Mouse (Mus musculus) cerebellum, postnatal 14 days (tissue): Measurements from ENCODE around the gene 4933406M09Rik.

Experiments used
- DNase-seq, 2 experiments: peaks; one replicate each; pipeline ENCODE4 v3.0.0; 2021; ENCODE audit warnings: mixed read lengths in 2 of 2

The 4933406M09Rik gene

GRCm38 (mm10) chr1:134385666-134386065 is at the start of gene 4933406M09Rik:
4933406M09Rik (plus strand) TSS chr1:134385940.
- no peak for DNase-seq

DNA sequence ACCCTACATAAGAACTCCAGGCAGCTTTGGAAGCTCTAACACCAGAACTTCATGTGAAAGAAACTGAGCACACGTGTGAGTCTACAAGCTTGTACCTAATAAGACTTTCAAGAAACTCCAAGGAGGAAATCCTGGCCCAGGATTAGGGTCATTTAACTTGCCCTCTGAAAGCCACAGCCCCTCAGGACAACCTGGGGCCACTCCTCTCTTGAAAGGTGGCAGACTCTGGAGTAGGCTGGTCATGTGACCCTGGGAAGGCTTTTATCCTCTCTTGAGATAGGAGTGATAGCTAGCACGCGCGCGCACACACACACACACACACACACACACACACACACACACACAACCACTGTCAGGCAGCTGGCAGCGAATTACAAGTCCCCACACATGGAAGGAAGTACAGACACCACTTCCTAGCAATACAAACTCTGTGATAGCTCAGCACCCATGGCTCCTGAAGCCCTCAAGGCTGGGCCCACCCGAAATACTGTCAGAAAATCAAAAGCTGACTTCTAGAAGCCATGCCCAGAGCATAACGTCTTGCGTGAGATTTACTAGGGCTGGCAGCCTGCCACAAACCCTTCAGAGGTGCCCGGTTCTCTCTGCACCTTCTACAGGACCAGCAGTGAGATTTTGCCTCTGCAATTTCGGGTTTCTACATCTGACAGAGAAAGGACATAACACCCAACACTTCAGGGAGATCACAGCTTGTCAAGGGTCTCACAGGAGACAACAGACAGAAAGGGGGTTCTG is 48.6 kb upstream of the 4933406M09Rik start:
- peak; percentile 57 to 65 for DNase-seq

DNA sequence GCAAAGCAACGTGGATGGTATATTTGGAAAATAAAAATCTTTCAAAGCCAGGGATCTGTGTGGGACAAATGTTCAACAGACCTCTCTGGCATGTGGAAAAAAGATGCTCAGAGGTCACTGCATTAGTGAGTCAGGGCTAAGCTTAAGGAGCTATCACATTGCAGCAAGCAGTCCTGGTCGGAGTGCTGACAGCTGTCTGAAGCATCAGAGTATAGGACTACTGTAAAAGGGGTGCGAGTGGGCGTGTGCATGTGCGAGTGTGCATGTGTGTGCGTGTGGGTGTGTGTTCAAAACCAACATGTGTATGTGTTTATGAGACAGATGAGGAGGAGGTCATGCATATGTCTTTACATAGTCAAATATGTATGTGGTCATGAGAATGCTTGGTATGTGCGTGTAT is 46.6 kb upstream of the 4933406M09Rik start:
- no peak for DNase-seq

- no peak for DNase-seq
These were observed 45.8 kb upstream of the 4933406M09Rik start for GRCm38 (mm10) chr1:134339757-134340619.

GRCm38 (mm10) chr1:134341641-134342277 is 44.0 kb upstream of the 4933406M09Rik start:
- no peak for DNase-seq

GRCm38 (mm10) chr1:134342278-134342664 is 43.5 kb upstream of the 4933406M09Rik start:
- DNase-seq = peak in 1 of 2 experiments; percentile 75

DNA sequence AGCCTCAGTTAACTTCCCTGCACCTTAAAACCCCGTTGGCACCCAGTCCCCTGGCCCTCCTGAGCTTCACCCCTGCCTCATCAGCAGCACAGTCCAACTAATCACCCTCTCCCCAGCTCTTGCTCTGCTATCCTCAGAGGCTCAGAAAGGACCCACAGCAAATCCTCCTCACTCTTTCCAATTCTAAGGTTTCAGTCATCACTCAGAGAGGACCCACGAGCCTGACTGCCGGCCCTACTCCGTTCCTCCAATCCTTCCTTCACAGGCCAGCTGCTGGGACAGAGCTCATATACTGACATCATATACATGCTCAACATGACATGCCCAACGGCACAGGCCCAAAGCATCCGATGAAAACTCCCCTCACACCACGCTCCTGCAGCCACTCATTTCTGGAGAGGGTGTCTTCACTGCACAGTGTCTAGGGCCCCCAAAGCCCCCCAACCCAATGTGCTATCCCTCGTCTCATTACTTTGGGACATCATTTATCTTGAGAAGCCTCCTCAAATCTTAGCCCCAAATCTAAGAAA is 42.9 kb upstream of the 4933406M09Rik start:
- DNase-seq = no peak

GRCm38 (mm10) chr1:134343567-134343966 is 42.2 kb upstream of the 4933406M09Rik start:
- peak in 1 of 2 experiments; percentile 70 for DNase-seq

DNA sequence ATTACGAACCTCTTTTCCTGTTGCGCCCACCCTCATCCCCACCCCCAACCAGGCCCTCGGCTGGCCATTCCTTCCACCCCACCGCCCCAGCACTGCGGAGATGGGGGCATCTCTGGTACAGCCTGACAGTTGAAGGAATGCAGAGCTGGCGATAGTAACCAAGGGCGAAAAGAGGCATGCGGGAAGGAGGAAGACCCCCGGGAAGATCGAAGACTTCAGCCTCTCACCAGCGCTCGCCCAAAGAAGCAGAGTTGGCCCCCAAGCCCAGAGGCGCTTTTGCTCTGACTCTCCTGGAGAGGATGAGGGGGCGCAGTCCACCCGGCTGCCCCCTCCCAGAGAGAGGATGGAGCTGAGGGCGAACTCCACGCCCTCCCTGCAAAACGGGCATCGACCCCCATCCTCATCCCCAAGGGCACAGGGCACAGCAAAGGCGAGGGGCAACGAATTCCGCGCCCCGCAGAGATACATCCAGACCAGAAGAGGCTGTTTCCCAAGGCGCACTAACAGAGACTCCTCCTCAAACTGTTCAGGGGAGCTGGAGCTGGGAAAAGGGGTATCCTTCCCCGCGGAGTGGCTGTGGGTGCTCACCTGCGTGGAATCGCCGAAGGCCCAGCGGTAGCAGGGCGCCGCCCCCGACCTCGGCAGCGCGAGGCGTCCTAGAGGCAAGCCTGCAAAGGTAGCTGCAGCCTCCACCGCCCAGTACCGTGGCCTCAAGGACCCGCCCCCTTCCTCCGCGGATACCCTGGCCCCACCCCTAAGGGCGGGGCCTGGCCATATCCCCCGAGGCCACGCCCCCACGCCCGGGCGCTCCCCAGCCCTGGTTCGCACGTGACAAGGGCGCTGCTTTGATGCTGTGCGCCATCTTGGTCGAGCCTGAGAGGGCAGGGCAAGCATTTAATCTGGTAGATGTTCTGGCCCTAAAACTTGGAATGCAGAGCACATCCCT is 41.5 kb upstream of the 4933406M09Rik start:
- DNase-seq = peak; percentile 97 to 98

DNA sequence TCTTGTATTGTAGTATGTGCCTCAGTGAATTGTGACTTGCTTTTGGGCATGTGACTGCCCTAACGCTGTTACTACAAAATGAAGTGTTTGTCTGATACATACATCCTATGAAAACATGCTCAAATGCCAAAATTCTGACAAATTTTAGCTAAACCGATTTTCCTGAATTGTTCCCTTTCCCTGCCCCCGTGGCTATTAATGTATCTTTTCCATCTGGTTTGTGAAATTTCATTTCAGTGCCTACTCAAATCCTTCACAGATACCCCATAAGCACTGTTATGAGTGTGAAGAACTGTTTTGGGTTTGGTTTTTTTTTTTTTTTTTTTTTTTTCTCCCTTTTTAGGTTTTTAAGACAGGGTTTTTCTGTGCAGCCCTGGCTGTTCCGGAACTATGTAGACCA is 40.7 kb upstream of the 4933406M09Rik start:
- no peak for DNase-seq

- no peak for DNase-seq
These were observed 37.9 kb upstream of the 4933406M09Rik start for GRCm38 (mm10) chr1:134347791-134348190.

DNA sequence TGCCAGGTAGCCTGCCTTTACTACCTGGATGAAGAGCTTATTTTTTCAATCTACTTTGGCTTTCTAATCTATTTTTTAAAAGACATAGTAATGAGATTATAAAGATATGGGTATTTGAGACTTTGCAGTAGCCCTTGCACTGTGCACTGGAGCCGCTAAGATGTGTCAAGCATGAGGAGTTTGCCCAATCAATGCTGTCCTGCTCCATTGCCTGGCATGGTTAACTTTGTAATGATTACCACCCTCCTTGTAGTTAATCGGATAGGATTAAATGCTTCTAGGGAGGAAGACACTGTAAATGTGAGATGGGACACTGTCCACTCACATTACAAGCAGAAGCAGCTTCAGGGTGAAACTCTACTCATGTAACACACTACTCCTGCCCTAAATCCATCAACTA is 32.4 kb upstream of the 4933406M09Rik start:
- DNase-seq = no peak

DNA sequence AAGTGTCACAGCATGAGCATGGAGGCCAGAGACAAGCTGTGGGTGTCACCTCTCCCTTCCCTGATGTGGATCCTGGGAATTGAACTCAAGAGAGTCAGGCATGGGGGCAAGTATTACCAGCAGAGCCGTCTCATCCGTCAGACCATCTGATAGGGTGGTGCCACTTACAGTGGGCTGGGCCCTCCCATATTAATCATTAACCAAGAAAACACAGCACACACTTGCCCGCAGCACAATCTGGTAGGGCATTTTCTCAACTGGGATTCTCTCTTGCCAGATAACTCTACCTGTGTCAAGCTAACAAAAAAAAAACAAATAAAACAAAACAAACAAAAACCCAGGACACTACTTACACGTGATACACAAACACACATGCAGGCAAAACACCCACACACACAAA is 28.3 kb upstream of the 4933406M09Rik start:
- DNase-seq = no peak

GRCm38 (mm10) chr1:134360656-134361055 is 25.1 kb upstream of the 4933406M09Rik start:
- no peak for DNase-seq

DNA sequence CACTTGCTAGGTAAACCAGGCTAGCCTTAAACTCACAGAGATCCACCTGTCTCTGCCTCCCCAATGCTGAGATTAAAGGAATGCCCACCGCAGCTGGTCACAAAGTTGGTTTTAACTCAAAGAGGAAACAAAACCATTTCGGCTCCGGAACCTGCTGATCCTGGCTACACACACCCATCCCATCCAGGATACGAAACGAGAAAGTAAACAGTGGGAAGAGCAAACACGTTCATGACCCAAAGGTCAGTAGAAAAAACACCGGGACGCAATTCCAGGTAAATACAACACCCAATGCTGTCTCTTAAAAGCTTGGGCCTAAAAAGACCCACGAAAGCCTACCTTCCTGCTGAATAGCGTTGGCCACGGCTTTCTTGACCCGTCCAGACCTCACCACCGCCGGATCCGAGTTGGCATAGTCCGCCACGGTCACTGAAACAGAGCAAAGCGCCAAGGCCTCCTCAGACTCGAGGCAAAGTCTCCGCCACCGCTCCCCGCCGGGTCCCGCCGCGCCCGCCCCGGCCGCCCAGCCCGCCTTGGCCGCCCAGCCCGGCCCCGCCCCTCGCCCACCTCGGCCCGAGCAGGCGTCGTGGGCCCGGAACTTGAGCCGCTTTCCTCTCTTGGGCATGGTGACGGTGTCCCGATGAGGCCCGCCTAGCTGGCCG is 24.4 kb upstream of the 4933406M09Rik start:
- no peak for DNase-seq

- peak; percentile 98 to 99 for DNase-seq
These were observed 23.9 kb upstream of the 4933406M09Rik start, which contains the start of gene Tmem183a for GRCm38 (mm10) chr1:134361857-134362212. Tmem183a (minus strand) TSS chr1:134361979.

DNA sequence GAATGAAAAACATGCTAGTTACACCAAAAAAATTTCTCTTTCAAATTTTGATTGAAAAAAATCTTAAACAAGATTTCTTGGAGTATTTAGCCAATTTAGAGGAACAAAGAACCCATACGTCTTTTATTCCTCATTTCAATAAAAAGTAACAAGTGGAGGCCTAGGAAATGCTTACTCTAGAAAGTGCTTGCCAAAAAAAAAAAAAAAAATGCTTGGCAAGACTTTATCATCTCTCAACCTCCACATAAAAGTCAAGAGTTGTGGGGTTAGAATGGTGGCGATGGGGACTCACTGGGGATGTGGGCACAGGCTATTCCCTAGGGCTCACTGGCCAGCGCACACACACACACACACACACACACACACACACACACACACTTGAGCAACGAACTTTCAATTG is 22.5 kb upstream of the 4933406M09Rik start:
- no peak for DNase-seq

- no peak for DNase-seq
These were observed 20.2 kb upstream of the 4933406M09Rik start for GRCm38 (mm10) chr1:134365491-134365890.

DNA sequence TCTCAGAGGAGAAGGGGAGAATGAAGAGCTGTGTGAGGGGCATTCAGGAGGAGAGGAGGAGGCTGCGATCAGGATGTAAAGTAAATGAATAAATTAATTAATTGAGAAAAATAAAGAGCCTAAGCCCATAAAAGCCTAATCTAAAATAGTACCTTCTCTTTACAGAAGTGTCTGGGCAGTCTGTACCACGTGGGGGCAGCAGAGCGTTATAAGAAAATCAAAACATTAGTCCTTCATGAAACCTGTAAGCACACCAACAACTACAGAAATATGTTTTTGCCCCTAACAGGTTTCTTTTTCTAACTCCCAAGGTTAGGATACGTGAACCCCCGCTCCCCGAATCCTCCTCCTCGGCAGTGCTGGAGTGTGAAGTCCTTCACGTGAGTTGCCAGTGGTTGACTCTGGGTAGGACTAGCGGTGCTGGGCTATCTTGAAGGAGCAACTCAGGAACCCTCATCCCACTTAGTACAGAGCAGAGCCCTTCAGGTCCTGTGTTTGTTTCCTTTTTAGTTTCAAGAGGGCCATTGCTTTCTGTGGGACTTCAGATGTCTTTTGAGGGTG is 16.9 kb upstream of the 4933406M09Rik start:
- peak; percentile 70 to 81 for DNase-seq

GRCm38 (mm10) chr1:134374124-134374523 is 11.6 kb upstream of the 4933406M09Rik start:
- no peak for DNase-seq

DNA sequence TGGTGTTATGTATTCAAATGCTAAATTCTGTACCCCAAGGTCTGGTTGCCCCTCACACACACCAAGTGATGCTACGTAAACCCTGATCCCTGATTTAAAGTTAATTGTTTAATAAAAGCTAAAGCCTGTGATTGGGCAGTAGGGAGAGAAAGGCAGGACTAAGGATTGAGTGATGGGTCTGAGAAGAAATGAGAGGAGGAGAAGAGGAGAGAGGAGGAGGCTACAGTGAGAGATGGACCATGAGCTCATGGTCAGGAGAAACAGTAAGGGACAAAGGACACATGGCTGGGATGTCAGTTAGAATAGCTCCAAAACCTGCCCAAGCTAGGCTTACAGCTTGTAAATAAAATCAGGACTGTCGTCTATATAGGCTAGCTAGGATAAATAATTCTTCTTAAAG is 4.7 kb upstream of the 4933406M09Rik start:
- DNase-seq = no peak
